Mouse (Mus musculus): ENCODE data around the gene Fam71b.

DNA sequence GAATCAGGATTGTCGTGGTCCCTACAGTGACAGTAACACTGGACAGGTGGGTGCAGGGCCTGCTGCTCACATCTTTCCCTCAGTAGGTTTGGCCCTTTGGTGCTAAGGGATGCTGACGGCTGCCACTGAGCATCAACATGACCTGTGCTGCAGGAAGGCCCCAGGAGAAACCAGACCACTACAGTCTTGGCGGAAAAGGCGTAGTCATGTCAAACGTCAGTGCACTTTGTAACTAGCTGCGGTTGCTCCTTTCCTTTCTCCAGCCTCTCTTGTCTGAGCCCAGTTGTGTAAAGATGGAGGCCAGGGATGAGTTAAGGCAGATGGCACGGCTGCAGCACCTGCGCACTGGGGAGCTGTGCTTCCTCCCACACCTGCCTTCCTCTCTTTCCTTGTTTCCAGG lies 21.3 kb upstream of the Fam71b start:
- TF ChIP-seq POLR2A (IDR thresholded peaks at IDR 0.05; ENCODE audit: control insufficient read depth in 1 of 2, insufficient read depth in 1 of 2, low read depth in 1 of 2, low read length in 2 of 2, poor library complexity in 1 of 2), result no peak
- TF ChIP-seq CTCF (IDR thresholded peaks at IDR 0.05 in 2 of 3, conservative IDR thresholded peaks at IDR 0.05 in 1 of 3; ENCODE audit: control insufficient read depth in 1 of 3, insufficient read depth in 1 of 3, low read depth in 2 of 3, low read length in 3 of 3, poor library complexity in 1 of 3, severe bottlenecking in 1 of 3), result no peak
- no peak for TF ChIP-seq USF1 (IDR thresholded peaks at IDR 0.05; ENCODE audit: low read depth, low read length)
- no peak for TF ChIP-seq EP300 (IDR thresholded peaks at IDR 0.05; ENCODE audit: low read depth in 1 of 2, low read length in 2 of 2)
- TF ChIP-seq GABPA (IDR thresholded peaks at IDR 0.05; ENCODE audit: low read depth, low read length), result no peak
- no peak for TF ChIP-seq CHD1 (IDR thresholded peaks at IDR 0.05; ENCODE audit: low read depth, low read length)
- TF ChIP-seq TCF12 (IDR thresholded peaks at IDR 0.05; ENCODE audit: low read depth, low read length), result no peak
- no peak for TF ChIP-seq MAX (IDR thresholded peaks at IDR 0.05; ENCODE audit: low read length)
- TF ChIP-seq MEF2A (IDR thresholded peaks at IDR 0.05; ENCODE audit: extremely low read depth, insufficient replicate concordance, low read depth, low read length, poor library complexity, severe bottlenecking), result no peak
- TF ChIP-seq SIN3A (IDR thresholded peaks at IDR 0.05; ENCODE audit: low read length), result no peak
- no peak for TF ChIP-seq SMC3 (IDR thresholded peaks at IDR 0.05; ENCODE audit: low read depth, low read length)
- TF ChIP-seq E2F4 (IDR thresholded peaks at IDR 0.05; ENCODE audit: borderline replicate concordance, low read depth, low read length), result no peak
- no peak for TF ChIP-seq USF2 (IDR thresholded peaks at IDR 0.05; ENCODE audit: borderline replicate concordance in 1 of 2, insufficient read depth in 1 of 2, low read depth in 1 of 2, low read length in 2 of 2)
- TF ChIP-seq POLR2AphosphoS2 (IDR thresholded peaks at IDR 0.05; ENCODE audit: low read length), result no peak
